Mouse (Mus musculus) telencephalon, adult 2 months (tissue): ENCODE measurements around the gene Dyrk3.
"Not testable (repeated sequence)": the region's sequence is repeated elsewhere in the genome, so short reads cannot be mapped to it uniquely, and the experiment has no call there.

Experiments
- DNase-seq: peaks from one replicate; pipeline ENCODE4 v3.0.0-alpha.2; 2011; ENCODE audit warnings: low read depth, low spot score

Gene Dyrk3

GRCm38 (mm10) chr1:131155456-131155855 is 17.3 kb upstream of the Dyrk3 start:
- DNase-seq: no peak

DNA sequence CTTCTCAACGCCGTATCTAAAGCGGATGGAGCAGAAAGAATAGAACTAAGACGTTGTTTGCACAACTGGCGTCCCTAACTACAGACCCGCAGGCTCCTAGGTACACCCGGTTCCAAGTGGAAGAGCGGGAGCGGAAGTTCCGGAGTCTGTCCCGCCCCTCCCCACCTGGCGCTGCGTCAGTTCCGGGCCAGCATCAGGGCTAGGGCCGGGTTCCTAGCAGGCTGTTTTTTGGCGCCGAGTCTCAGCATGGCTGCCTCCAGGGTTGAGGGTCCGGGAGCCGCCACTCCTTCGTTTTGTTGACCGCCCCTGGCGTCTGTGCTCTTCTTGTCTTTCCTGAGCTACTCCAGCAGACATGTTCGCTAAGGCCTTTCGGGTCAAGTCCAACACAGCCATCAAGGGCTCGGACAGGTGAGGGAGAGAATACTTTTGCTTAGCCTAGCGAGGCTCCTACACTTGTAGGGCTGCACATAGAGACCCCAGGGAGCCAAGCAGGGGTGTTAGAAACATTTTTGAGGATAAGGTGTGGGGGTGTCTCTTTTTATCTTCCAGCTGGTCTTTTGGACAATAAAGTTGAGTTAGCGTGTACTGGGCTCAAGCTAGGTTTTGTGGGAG is 15.0 kb upstream of the Dyrk3 start, which contains the start of gene Eif2d:
Eif2d (plus strand) TSS at position 164 of the 612 bp plus-strand sequence.
- DNase-seq: peak; percentile 70

GRCm38 (mm10) chr1:131149496-131149895 is 11.4 kb upstream of the Dyrk3 start:
- no peak for DNase-seq

- DNase-seq: no peak
Measured at GRCm38 (mm10) chr1:131146181-131146614, 8.1 kb upstream of the Dyrk3 start.

DNA sequence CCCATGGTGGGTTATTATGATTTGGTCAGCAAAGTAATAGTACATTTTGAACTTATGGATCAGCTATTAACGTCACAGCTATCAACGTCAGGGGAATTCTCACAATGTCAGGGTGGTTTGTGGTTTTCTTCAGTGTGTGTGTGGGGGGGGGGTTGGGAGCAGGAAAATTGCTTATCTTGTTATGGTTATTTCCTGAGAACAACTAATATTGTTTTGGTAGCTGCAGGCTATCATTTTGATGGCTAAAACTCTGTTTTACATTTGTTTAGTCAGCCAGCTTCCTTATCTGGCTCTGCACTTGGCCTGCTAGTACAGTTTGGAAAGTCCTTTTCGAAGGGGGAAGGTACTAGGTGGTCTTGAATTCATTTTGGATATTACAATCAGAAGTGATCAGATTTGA is 7.1 kb upstream of the Dyrk3 start:
- DNase-seq: not testable (repeated sequence)

GRCm38 (mm10) chr1:131142472-131142871 is 4.3 kb upstream of the Dyrk3 start:
- DNase-seq: no peak

GRCm38 (mm10) chr1:131141449-131141848 is 3.3 kb upstream of the Dyrk3 start:
- DNase-seq: no peak

GRCm38 (mm10) chr1:131139102-131140095 is 1.3 kb upstream of the Dyrk3 start:
- no peak for DNase-seq

DNA sequence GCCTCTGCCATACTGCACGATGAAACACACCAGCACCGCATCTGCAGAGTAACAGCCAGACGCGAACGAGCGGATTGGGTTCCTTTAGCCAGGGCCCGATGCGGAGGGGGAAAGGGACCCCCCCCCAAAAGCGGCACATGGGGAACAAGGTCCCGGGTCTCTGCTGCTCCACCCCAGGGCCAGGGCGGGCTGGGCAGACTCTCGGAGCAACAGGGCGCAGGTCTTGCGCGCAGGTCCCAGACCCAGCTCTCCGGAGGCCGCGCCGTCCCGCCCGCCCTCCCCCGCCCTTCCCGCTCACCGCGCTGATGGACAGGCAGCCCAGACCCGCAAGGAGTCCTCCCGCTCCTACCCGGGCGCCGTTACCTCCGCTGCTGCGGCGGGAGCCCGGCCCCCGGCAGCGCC is 422 bp downstream of the Dyrk3 start:
- DNase-seq: no peak

DNA sequence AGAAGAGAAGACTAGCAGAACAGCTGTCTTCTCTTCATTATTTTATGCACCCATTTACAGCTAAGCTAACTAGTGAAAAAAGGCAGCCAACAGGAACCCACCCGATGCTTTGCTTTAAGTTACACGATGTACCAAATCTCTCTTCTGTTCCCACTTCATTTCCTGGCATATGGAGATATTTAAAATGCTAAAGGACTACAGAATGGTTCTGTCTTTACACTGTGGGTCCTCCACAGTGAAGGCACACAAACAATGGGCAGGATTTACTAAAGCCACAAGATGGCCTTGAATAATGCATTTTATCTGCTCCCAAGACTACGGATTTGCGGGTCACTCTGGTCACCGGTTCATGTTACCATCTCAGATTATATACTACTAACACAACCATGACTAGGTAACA is 1.0 kb downstream of the Dyrk3 start:
- DNase-seq: no peak

DNA sequence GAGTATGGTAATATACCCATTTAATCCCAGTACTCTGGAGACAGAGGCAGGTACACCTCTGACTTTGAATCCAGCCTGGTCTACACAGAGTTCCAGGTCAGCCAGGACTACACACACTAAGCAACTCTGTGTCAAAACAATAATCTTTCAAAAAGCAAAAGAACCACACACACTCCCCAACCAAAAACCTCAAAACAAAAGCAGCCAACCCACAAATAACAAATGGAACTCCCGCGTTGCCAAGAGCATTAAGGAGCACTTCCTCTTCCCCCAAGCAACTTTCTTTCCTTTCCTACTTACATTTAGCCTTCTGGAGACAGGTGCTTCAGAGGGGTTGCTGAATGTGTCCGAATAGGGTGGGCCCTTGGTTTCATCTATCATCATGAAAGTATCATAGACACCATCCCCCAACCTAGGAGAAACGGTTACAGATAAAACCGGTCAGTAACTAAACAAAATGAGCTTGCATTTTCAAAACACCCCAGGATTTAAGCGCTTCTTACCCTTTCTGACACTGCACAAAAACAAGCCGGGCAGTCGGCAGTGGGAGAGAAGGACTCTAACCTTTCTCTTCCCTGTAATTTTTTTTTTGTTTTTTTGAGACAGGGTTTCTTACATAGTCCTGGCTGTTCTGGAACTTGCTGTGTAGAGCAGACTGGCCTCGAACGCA is 2.0 kb downstream of the Dyrk3 start:
- no peak for DNase-seq

- no peak for DNase-seq
Measured at GRCm38 (mm10) chr1:131134942-131135522, 3.1 kb downstream of the Dyrk3 start.

- DNase-seq: no peak
Measured at GRCm38 (mm10) chr1:131134231-131134630, 3.9 kb downstream of the Dyrk3 start.

- peak; percentile 73 for DNase-seq
Measured at GRCm38 (mm10) chr1:131125987-131126744, 12.0 kb downstream of the Dyrk3 start.

- no peak for DNase-seq
Measured at GRCm38 (mm10) chr1:131123522-131124265, 14.4 kb downstream of the Dyrk3 start.

GRCm38 (mm10) chr1:131121987-131122386 is 16.2 kb downstream of the Dyrk3 start:
- no peak for DNase-seq

DNA sequence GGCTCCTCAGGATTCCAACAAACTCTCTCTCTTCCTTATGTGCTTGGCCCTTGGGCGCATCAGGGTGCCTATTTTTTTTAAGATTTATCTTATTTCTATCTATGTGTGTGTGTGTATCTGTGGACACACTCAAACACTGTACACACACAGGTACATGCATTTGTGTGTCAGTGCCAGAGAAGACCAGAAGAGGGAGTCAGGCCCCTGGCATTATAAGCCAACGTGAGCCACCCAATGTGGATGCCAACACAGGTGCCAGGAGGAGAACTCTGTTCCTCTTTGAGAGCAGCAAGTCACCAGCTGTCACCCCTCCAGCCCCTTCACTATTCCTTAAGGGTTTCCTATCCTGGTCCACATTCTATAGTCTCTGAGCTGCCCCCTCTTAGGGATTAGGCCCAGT is 19.1 kb downstream of the Dyrk3 start:
- DNase-seq: no peak

DNA sequence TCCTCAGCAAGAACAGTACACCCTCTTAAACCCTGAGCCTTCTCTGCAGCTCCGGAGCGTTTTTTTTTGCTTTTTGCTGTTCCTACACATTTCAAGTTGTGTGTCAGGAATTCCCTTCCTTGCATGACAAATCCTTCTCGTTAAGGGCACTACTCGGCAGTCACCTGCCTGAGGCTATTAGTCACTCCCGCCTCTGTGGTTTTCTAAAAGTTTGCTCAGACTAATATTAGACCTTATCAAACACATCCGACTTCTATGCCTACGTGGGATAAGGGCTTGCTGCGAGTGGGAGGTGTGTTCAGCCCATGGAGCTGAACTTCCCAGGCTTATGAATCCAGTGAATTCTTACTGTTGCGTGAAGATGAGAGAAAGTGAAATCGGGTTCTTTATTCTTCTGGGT is 19.6 kb downstream of the Dyrk3 start:
- no peak for DNase-seq

DNA sequence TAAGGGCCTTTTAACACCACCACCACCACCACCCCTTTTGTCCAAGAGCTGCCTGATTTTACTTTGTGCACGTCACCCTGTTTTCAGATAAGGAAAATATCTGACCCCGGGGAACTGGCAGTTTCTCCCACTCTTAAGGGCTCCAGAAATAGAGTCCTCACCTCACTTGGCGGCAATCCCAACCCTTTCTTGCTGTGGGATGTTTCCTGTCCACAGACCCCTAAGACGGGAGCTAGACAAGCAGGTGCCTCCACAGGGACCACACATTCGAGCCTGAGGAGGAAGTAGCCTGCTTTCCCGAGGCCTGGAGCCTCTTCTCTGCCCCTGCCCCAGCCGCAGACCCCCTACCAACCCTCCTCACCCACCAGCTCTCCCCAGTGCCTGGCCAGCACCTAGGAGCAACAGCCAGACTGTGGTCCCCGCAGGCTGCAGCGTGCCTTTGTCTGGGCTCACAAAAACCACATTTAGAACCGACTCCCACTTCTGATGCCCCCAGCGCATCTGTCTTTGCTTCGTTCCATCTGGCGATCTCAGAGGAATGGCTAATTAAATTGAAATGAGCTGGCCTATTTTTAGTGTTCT is 21.6 kb downstream of the Dyrk3 start:
- DNase-seq: peak; percentile 81

DNA sequence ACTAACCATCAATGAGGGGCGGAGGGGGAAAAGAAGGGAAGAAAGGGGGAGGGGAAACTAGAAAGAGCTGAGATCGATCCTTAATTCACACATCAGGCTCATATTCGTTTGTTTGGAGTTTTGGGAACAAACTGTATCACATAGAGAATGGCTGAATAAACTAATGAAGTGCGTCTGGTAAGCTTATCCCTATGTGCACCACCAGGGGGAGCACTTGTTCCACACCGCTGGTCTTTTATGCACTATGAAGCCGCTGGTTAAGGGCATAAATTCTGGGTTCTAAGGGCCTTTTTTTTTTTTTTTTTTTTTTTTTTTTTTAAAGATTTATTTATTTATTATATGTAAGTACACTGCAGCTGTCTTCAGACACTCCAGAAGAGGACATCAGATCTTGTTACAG is 22.2 kb downstream of the Dyrk3 start:
- DNase-seq: no peak
